Mouse (Mus musculus) neural tube, embryonic 11.5 days (tissue): ENCODE results near the gene E130114P18Rik. TPM values are rescaled to one million over a fixed set of nuclear protein-coding genes. Genes with fewer than 3 reads are reported as not detected.

Experiments
- polyA plus RNA-seq: library from polyadenylated mRNA; unstranded; fragments of >200 nt; fragmentation: Nextera tagmentation; extraction: Ambion mirVana; gene quantifications from 2 replicates; pipeline ENCODE4 v1.2.1, GENCODE M21; 2014

E130114P18Rik gene
- polyA plus RNA-seq, 1 experiment from 2014 or later = 9.1 TPM

Other genes with a start within 250 kb of the E130114P18Rik start
- gene Nfia, start 5.3 kb downstream of the E130114P18Rik start, polyA plus RNA-seq = 29.0 and 31.7 TPM in 2 replicates